Mouse (Mus musculus) MEL (cell line): ENCODE data around the gene Gm45233. TPM values are rescaled to one million over a fixed set of nuclear protein-coding genes. Genes with fewer than 3 reads are reported as not detected.

Experiments
- DNase-seq: peaks from one replicate; pipeline ENCODE4 v3.0.0; 2011; ENCODE audit warnings: low read depth, low spot score
- H3K27ac ChIP-seq: 2 replicates; pipeline ENCODE4 v1.5.1; 2012; ENCODE audit warnings: low read depth, mild to moderate bottlenecking, control low read depth, low read length, moderate library complexity; ENCODE audit not compliant: control insufficient read depth
- H3K27me3 ChIP-seq, 2 experiments: fragments of 150-350 bp in 1 of 2; sonication (generic) in 1 of 2; 2 replicates each; pipeline ENCODE4 v1.6.1; 2012; ENCODE audit warnings: low read length in 2 of 2, mild to moderate bottlenecking in 2 of 2, improper control_type of control experiment in 1 of 2, moderate library complexity in 1 of 2; ENCODE audit not compliant: insufficient read depth in 2 of 2, control insufficient read depth in 1 of 2
- H3K36me3 ChIP-seq, 2 experiments: 2 replicates each; pipeline ENCODE4 v1.6.1; 2012 to 2014; ENCODE audit warnings: low read length in 2 of 2, improper control_type of control experiment in 1 of 2, inconsistent platforms in 1 of 2, mild to moderate bottlenecking in 1 of 2; ENCODE audit not compliant: insufficient read depth in 2 of 2, control insufficient read depth in 1 of 2
- H3K4me1 ChIP-seq, 2 experiments: fragments of 150-350 bp in 1 of 2; sonication (generic) in 1 of 2; 2 replicates each; pipeline ENCODE4 v1.6.1; 2012; ENCODE audit warnings: low read length in 2 of 2, improper control_type of control experiment in 1 of 2, mild to moderate bottlenecking in 1 of 2; ENCODE audit not compliant: insufficient read depth in 2 of 2, control insufficient read depth in 1 of 2
- H3K4me3 ChIP-seq, 2 experiments: fragments of 150-350 bp in 1 of 2; sonication (generic) in 1 of 2; 2 replicates each; pipeline ENCODE4 v1.5.1; 2012; ENCODE audit warnings: low read depth in 2 of 2, low read length in 2 of 2, mild to moderate bottlenecking in 2 of 2, moderate library complexity in 2 of 2, control low read depth in 1 of 2, improper control_type of control experiment in 1 of 2; ENCODE audit not compliant: control insufficient read depth in 1 of 2, insufficient read depth in 1 of 2
- H3K79me2 ChIP-seq: 2 replicates; pipeline ENCODE4 v1.6.1; 2012; ENCODE audit warnings: mild to moderate bottlenecking, low read length, moderate library complexity; ENCODE audit not compliant: control insufficient read depth, poor library complexity, insufficient read depth
- H3K9ac ChIP-seq: 2 replicates; pipeline ENCODE4 v1.6.1; 2012; ENCODE audit warnings: low read depth, mild to moderate bottlenecking, control low read depth, low read length, moderate library complexity; ENCODE audit not compliant: control insufficient read depth, poor library complexity, severe bottlenecking
- H3K9me3 ChIP-seq: fragments of 150-350 bp; sonication (generic); replicated peaks from 2 replicates; pipeline ENCODE4 v1.6.1; 2012; ENCODE audit warnings: mild to moderate bottlenecking, low read length, improper control_type of control experiment, moderate library complexity; ENCODE audit not compliant: insufficient read depth
- CHD1 ChIP-seq: IDR thresholded peaks from 2 replicates; pipeline ENCODE4 v1.6.1; 2012; ENCODE audit warnings: low read depth, mild to moderate bottlenecking, inconsistent platforms, low read length, improper control_type of control experiment
- CHD2 ChIP-seq: IDR thresholded peaks from 2 replicates; pipeline ENCODE4 v1.6.1; 2011; ENCODE audit warnings: low read length, improper control_type of control experiment
- EP300 ChIP-seq, 2 experiments: IDR thresholded peaks; 2 replicates each; pipeline ENCODE4 v1.6.1; 2011; ENCODE audit warnings: improper control_type of control experiment in 2 of 2, low read length in 2 of 2, low read depth in 1 of 2, mild to moderate bottlenecking in 1 of 2
- ETS1 ChIP-seq: IDR thresholded peaks from 2 replicates; pipeline ENCODE4 v1.6.1; 2012; ENCODE audit warnings: low read depth, mild to moderate bottlenecking, inconsistent platforms, low read length, improper control_type of control experiment, moderate library complexity
- JUND ChIP-seq: IDR thresholded peaks from 2 replicates; pipeline ENCODE4 v1.6.1; 2011; ENCODE audit warnings: low read depth, mild to moderate bottlenecking, improper control_type of control experiment, low read length
- MAFK ChIP-seq: IDR thresholded peaks from 2 replicates; pipeline ENCODE4 v1.6.1; 2011; ENCODE audit warnings: low read depth, mild to moderate bottlenecking, low read length, improper control_type of control experiment, borderline replicate concordance
- MAZ ChIP-seq: IDR thresholded peaks from 2 replicates; pipeline ENCODE4 v1.6.1; 2012; ENCODE audit warnings: low read depth, mild to moderate bottlenecking, inconsistent platforms, low read length, improper control_type of control experiment
- MEF2A ChIP-seq: IDR thresholded peaks from 2 replicates; pipeline ENCODE4 v1.6.1; 2014; ENCODE audit warnings: low read depth, mild to moderate bottlenecking, inconsistent platforms, low read length, improper control_type of control experiment; ENCODE audit not compliant: poor library complexity, insufficient replicate concordance, severe bottlenecking; ENCODE audit errors: extremely low read depth
- MYB ChIP-seq: IDR thresholded peaks from 2 replicates; pipeline ENCODE4 v1.6.1; 2011; ENCODE audit warnings: mild to moderate bottlenecking, low read depth, low read length, improper control_type of control experiment
- NRF1 ChIP-seq: IDR thresholded peaks from 2 replicates; pipeline ENCODE4 v1.6.1; 2014; ENCODE audit warnings: low read depth, mild to moderate bottlenecking, inconsistent platforms, low read length, improper control_type of control experiment, moderate library complexity; ENCODE audit not compliant: poor library complexity, insufficient read depth, severe bottlenecking
- POLR2A ChIP-seq, 2 experiments: IDR thresholded peaks; 2 replicates each; pipeline ENCODE4 v1.6.1; 2011 to 2012; ENCODE audit warnings: low read length in 2 of 2, mild to moderate bottlenecking in 2 of 2, control low read depth in 1 of 2, improper control_type of control experiment in 1 of 2, low read depth in 1 of 2, moderate library complexity in 1 of 2; ENCODE audit not compliant: control insufficient read depth in 1 of 2, insufficient read depth in 1 of 2, poor library complexity in 1 of 2
- POLR2AphosphoS2 ChIP-seq: IDR thresholded peaks from 2 replicates; pipeline ENCODE4 v1.6.1; 2011; ENCODE audit warnings: low read length, improper control_type of control experiment
- POLR2AphosphoS5 ChIP-seq: IDR thresholded peaks from 2 replicates; pipeline ENCODE4 v1.6.1; 2012; ENCODE audit warnings: low read depth, borderline replicate concordance, mild to moderate bottlenecking, inconsistent platforms, low read length, moderate library complexity, mixed read lengths
- RCOR1 ChIP-seq: IDR thresholded peaks from 2 replicates; pipeline ENCODE4 v1.6.1; 2012; ENCODE audit warnings: low read depth, mild to moderate bottlenecking, inconsistent platforms, low read length, improper control_type of control experiment
- SIN3A ChIP-seq: IDR thresholded peaks from 2 replicates; pipeline ENCODE4 v1.6.1; 2012; ENCODE audit warnings: low read length, improper control_type of control experiment, inconsistent platforms
- SMC3 ChIP-seq: IDR thresholded peaks from 2 replicates; pipeline ENCODE4 v1.6.1; 2011; ENCODE audit warnings: low read depth, low read length, improper control_type of control experiment
- TAL1 ChIP-seq: IDR thresholded peaks from 2 replicates; pipeline ENCODE4 v1.6.1; 2012; ENCODE audit warnings: mild to moderate bottlenecking, inconsistent platforms, low read length, moderate library complexity, mixed read lengths
- TBP ChIP-seq: IDR thresholded peaks from 2 replicates; pipeline ENCODE4 v1.8.0; 2011; ENCODE audit warnings: low read depth, low read length, improper control_type of control experiment
- UBTF ChIP-seq: IDR thresholded peaks from 2 replicates; pipeline ENCODE4 v1.6.1; 2012; ENCODE audit warnings: low read depth, mild to moderate bottlenecking, inconsistent platforms, low read length, improper control_type of control experiment, moderate library complexity, borderline replicate concordance; ENCODE audit not compliant: insufficient read depth
- USF2 ChIP-seq, 2 experiments: IDR thresholded peaks; 2 replicates each; pipeline ENCODE4 v1.6.1; 2011 to 2012; ENCODE audit warnings: improper control_type of control experiment in 2 of 2, low read length in 2 of 2, borderline replicate concordance in 1 of 2, inconsistent platforms in 1 of 2, low read depth in 1 of 2, mild to moderate bottlenecking in 1 of 2; ENCODE audit not compliant: insufficient read depth in 1 of 2
- ZC3H11A ChIP-seq: IDR thresholded peaks from 2 replicates; pipeline ENCODE4 v1.6.1; 2012; ENCODE audit warnings: low read depth, mild to moderate bottlenecking, inconsistent platforms, low read length, improper control_type of control experiment
- ZKSCAN1 ChIP-seq: IDR thresholded peaks from 2 replicates; pipeline ENCODE4 v1.6.1; 2012; ENCODE audit warnings: low read depth, mild to moderate bottlenecking, inconsistent platforms, low read length, improper control_type of control experiment, moderate library complexity
- polyA plus RNA-seq, 2 experiments: library from polyadenylated mRNA; stranded (reverse) in 1 of 2; unstranded in 1 of 2; fragments of >175 nt in 1 of 2; fragments of >200 nt in 1 of 2; gene quantifications; 2 replicates each; pipeline versions ENCODE4 v1.2.1 to v1.2.4; 2012; ENCODE audit warnings: low replicate concordance in 2 of 2, low read depth in 1 of 2; ENCODE audit not compliant: insufficient read length in 2 of 2, insufficient read depth in 1 of 2, missing spikeins in 1 of 2
- total RNA-seq: library from RNA; depleted of rRNA; stranded (reverse); fragments of 300-350 nt; gene quantifications from 2 replicates; pipeline ENCODE4 v1.2.3, GENCODE M21; 2012

Gene Gm45233
- total and polyA plus RNA-seq, 3 experiments, result 0.42 TPM; not detected in 2

- TF ChIP-seq MYB, result no peak
- TF ChIP-seq POLR2AphosphoS2, result no peak
- no peak for TF ChIP-seq POLR2A (IDR thresholded peaks at IDR 0.05; ENCODE audit: control insufficient read depth in 1 of 2, insufficient read depth in 1 of 2, low read depth in 1 of 2, low read length in 2 of 2, poor library complexity in 1 of 2)
- no peak for TF ChIP-seq USF2 (IDR thresholded peaks at IDR 0.05; ENCODE audit: borderline replicate concordance in 1 of 2, insufficient read depth in 1 of 2, low read depth in 1 of 2, low read length in 2 of 2)
- TF ChIP-seq CHD1, result no peak
- TF ChIP-seq JUND, result no peak
- no peak for TF ChIP-seq ZC3H11A
- TF ChIP-seq MAFK, result no peak
- no peak for TF ChIP-seq ZKSCAN1
- no peak for TF ChIP-seq UBTF
- TF ChIP-seq MAZ, result no peak
- TF ChIP-seq MEF2A, result no peak
- no peak for TF ChIP-seq SIN3A
- no peak for TF ChIP-seq CHD2
- TF ChIP-seq, all 39 proteins: peak for 0
- Histone ChIP-seq H3K27ac (no peak overlapping the region), H3K9me3 (no peaks in the 10 kb centered on the region), H3K79me2 (no peaks in the 10 kb centered on the region), H3K27me3 (no peaks in the 10 kb centered on the region), H3K9ac (no peak overlapping the region), H3K36me3 (no peaks in the 10 kb centered on the region), H3K4me3 (no peak overlapping the region), H3K4me1 (no peaks in the 10 kb centered on the region)
- no peak for DNase-seq
Measured at GRCm38 (mm10) chr7:43407573-43407972, 36.4 kb upstream of the Gm45233 start.

GRCm38 (mm10) chr7:43408131-43408553 lies 35.8 kb upstream of the Gm45233 start, which contains the start of gene Siglecg:
Siglecg (plus strand) TSS chr7:43408204.
- Histone ChIP-seq H3K79me2 (no peaks in the 10 kb centered on the region), H3K36me3 (no peaks in the 10 kb centered on the region), H3K27me3 (no peaks in the 10 kb centered on the region), H3K9ac (no peak within 1 kb of the TSS), H3K4me3 (no peak within 1 kb of the TSS), H3K4me1 (no peaks in the 10 kb centered on the region), H3K9me3 (no peaks in the 10 kb centered on the region), H3K27ac (no peak within 1 kb of the TSS)
- DNase-seq, result no peak
- no peak for TF ChIP-seq USF2 (IDR thresholded peaks at IDR 0.05; ENCODE audit: borderline replicate concordance in 1 of 2, insufficient read depth in 1 of 2, low read depth in 1 of 2, low read length in 2 of 2)
- TF ChIP-seq POLR2AphosphoS2, result no peak
- no peak for TF ChIP-seq NRF1
- no peak for TF ChIP-seq JUND
- no peak for TF ChIP-seq ETS1
- no peak for TF ChIP-seq TBP
- no peak for TF ChIP-seq EP300 (IDR thresholded peaks at IDR 0.05; ENCODE audit: low read depth in 1 of 2, low read length in 2 of 2)
- no peak for TF ChIP-seq TAL1
- TF ChIP-seq RCOR1, result no peak
- TF ChIP-seq SMC3, result no peak
- no peak for TF ChIP-seq POLR2AphosphoS5
